Mouse (Mus musculus) limb, embryonic 15.5 days (tissue): ENCODE data around the gene Gzmm. TPM values are rescaled to one million over a fixed set of nuclear protein-coding genes. Genes with fewer than 3 reads are reported as not detected.
A peak's percentile ranks its signal among the peaks of the same experiment; 100 is the strongest.

Experiments used
- ATAC-seq: fragments of 200-750 bp; cut with Nextera tagmentation; 2 replicates; pipeline ENCODE4 v1.8.0; 2017; ENCODE audit warnings: low read depth, moderate TSS enrichment; ENCODE audit not compliant: insufficient number of reproducible peaks, low FRiP score, low TSS enrichment
- H3K27ac ChIP-seq: fragments of 300-500 bp; sonication (generic); 2 replicates; pipeline ENCODE4 v1.5.1; 2015; ENCODE audit warnings: moderate library complexity, mild to moderate bottlenecking, inconsistent platforms
- H3K27me3 ChIP-seq: fragments of 300-500 bp; sonication (generic); 2 replicates; pipeline ENCODE4 v1.6.1; 2015; ENCODE audit warnings: inconsistent platforms
- H3K36me3 ChIP-seq: fragments of 300-500 bp; sonication (generic); 2 replicates; pipeline ENCODE4 v1.6.1; 2015; ENCODE audit warnings: inconsistent platforms
- H3K4me1 ChIP-seq: fragments of 300-500 bp; sonication (generic); 2 replicates; pipeline ENCODE4 v1.6.1; 2015; ENCODE audit warnings: inconsistent platforms
- H3K4me2 ChIP-seq: fragments of 300-500 bp; sonication (generic); 2 replicates; pipeline ENCODE4 v1.6.1; 2015; ENCODE audit warnings: mild to moderate bottlenecking, inconsistent platforms
- H3K4me3 ChIP-seq: fragments of 300-500 bp; sonication (generic); 2 replicates; pipeline ENCODE4 v1.5.1; 2015; ENCODE audit warnings: mild to moderate bottlenecking, inconsistent platforms
- H3K9ac ChIP-seq: fragments of 300-500 bp; sonication (generic); 2 replicates; pipeline ENCODE4 v1.6.1; 2015; ENCODE audit warnings: inconsistent platforms
- H3K9me3 ChIP-seq: fragments of 300-500 bp; sonication (generic); 2 replicates; pipeline ENCODE4 v1.6.1; 2016; ENCODE audit warnings: inconsistent platforms
- WGBS: fragments of 180-500 bp; shearing (Covaris S2); methylation state at CpG from one replicate; pipeline ENCODE4 v1.1.7; 2015; 5-methylcytosine and 5-hydroxymethylcytosine counted together
- polyA plus RNA-seq: library from polyadenylated mRNA; unstranded; fragments of >200 nt; fragmentation: Nextera tagmentation; extraction: Ambion mirVana; gene quantifications from 2 replicates; pipeline ENCODE4 v1.2.1, GENCODE M21; 2015

Gene Gzmm
- 0.86 and 1.3 TPM in 2 replicates for polyA plus RNA-seq

GRCm38 (mm10) chr10:79688720-79689119 is at the start of gene Gzmm:
TSS of gene Gzmm (plus strand) at chr10:79689020.
- Histone ChIP-seq H3K4me2 (no peak within 1 kb of the TSS), H3K4me1 (peaks cover 12% of the 10 kb centered on the region), H3K9ac (no peak within 1 kb of the TSS), H3K27me3 (no peaks in the 10 kb centered on the region), H3K36me3 (peaks cover 54% of the 10 kb centered on the region), H3K27ac (no peak within 1 kb of the TSS), H3K4me3 (no peak within 1 kb of the TSS), H3K9me3 (no peaks in the 10 kb centered on the region)
- ATAC-seq, result no peak
- 81% methylated on average over 4 of the region's 4 CpGs for WGBS

GRCm38 (mm10) chr10:79645711-79646110 is 43.1 kb upstream of the Gzmm start, which contains the start of gene Odf3l2:
TSS of gene Odf3l2 (minus strand) at chr10:79645738.
- H3K9me3 ChIP-seq, result no peaks in the 10 kb centered on the region
- 57% methylated on average over 8 of the region's 8 CpGs for WGBS
- H3K4me3 ChIP-seq, result no peak within 1 kb of the TSS
- no peaks in the 10 kb centered on the region for H3K27me3 ChIP-seq
- no peak within 1 kb of the TSS for H3K9ac ChIP-seq
- peak; percentile 25; the same call in 1 of the 2 replicates for ATAC-seq
- no peak within 1 kb of the TSS for H3K4me2 ChIP-seq
- H3K27ac ChIP-seq, result no peak within 1 kb of the TSS
- no peaks in the 10 kb centered on the region for H3K4me1 ChIP-seq
- no peaks in the 10 kb centered on the region for H3K36me3 ChIP-seq

- Histone ChIP-seq H3K9ac (no peak overlapping the region), H3K9me3 (no peaks in the 10 kb centered on the region), H3K4me2 (no peak overlapping the region), H3K36me3 (no peaks in the 10 kb centered on the region), H3K4me3 (no peak overlapping the region), H3K27me3 (peaks cover 6% of the 10 kb centered on the region; the same call in 1 of the 2 replicates), H3K27ac (no peak overlapping the region), H3K4me1 (no peaks in the 10 kb centered on the region)
- no peak for ATAC-seq
- WGBS, result 30% methylated on average over 7 of the region's 7 CpGs
These were observed 39.6 kb upstream of the Gzmm start for GRCm38 (mm10) chr10:79649070-79649751.

GRCm38 (mm10) chr10:79652789-79653188 is 36.0 kb upstream of the Gzmm start:
- Histone ChIP-seq H3K27me3 (peaks cover 9% of the 10 kb centered on the region; the same call in 1 of the 2 replicates), H3K4me2 (no peak overlapping the region), H3K9me3 (no peaks in the 10 kb centered on the region), H3K27ac (no peak overlapping the region), H3K4me3 (no peak overlapping the region), H3K4me1 (no peaks in the 10 kb centered on the region), H3K36me3 (no peaks in the 10 kb centered on the region), H3K9ac (no peak overlapping the region)
- ATAC-seq, result no peak
- WGBS, result 76% methylated on average over 7 of the region's 7 CpGs

DNA sequence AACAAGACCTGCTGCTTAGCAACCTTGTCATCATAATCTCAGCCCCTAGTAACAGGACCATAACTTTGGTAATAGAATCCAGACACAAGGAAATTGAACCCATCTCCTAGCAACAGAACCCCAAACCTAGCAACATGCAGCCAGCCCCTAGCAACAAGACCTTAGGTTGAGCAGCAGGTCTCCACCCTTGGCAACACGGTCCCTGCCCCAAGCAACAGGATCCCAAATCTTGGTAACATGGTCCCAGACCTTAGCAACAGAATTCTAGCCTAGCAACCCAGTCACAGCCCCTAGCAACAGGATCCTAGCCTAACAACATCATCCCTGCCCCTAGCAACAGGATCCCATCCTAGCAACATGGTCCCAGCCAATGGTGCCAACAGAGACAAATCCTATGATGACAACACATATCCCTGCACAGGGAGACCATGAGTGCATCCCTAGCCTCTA is 33.8 kb upstream of the Gzmm start:
- H3K4me2 ChIP-seq, result no peak overlapping the region
- no peaks in the 10 kb centered on the region for H3K36me3 ChIP-seq
- WGBS, result 30% methylated on average over 1 of the region's 1 CpGs
- ATAC-seq, result peak; percentile 53
- no peak overlapping the region for H3K27ac ChIP-seq
- no peaks in the 10 kb centered on the region for H3K9me3 ChIP-seq
- no peaks in the 10 kb centered on the region for H3K4me1 ChIP-seq
- peaks cover 9% of the 10 kb centered on the region; the same call in 1 of the 2 replicates for H3K27me3 ChIP-seq
- no peak overlapping the region for H3K9ac ChIP-seq
- no peak overlapping the region for H3K4me3 ChIP-seq

- peaks cover 4% of the 10 kb centered on the region; the same call in 1 of the 2 replicates for H3K27me3 ChIP-seq
- WGBS, result 7% methylated on average over 4 of the region's 4 CpGs
- no peak for ATAC-seq
These were observed 30.0 kb upstream of the Gzmm start for GRCm38 (mm10) chr10:79658829-79659228.

GRCm38 (mm10) chr10:79660298-79660697 is 28.5 kb upstream of the Gzmm start:
- 61% methylated on average over 2 of the region's 2 CpGs for WGBS
- H3K4me1 ChIP-seq, result peaks cover 3% of the 10 kb centered on the region; the same call in 1 of the 2 replicates
- H3K36me3 ChIP-seq, result no peaks in the 10 kb centered on the region
- ATAC-seq, result no peak
- no peak overlapping the region for H3K4me3 ChIP-seq
- H3K9ac ChIP-seq, result no peak overlapping the region
- no peak overlapping the region for H3K27ac ChIP-seq
- peaks cover under 1% of the 10 kb centered on the region; the same call in 1 of the 2 replicates for H3K27me3 ChIP-seq
- H3K4me2 ChIP-seq, result no peak overlapping the region
- H3K9me3 ChIP-seq, result no peaks in the 10 kb centered on the region

More at GRCm38 (mm10) chr10:79658829-79659228, 30.0 kb upstream of the Gzmm start:
- H3K9ac ChIP-seq, result no peak overlapping the region
- no peak overlapping the region for H3K4me2 ChIP-seq
- no peaks in the 10 kb centered on the region for H3K9me3 ChIP-seq
- H3K4me1 ChIP-seq, result no peaks in the 10 kb centered on the region; the same call in 1 of the 2 replicates
- no peak overlapping the region for H3K27ac ChIP-seq
- no peak overlapping the region for H3K4me3 ChIP-seq
- H3K36me3 ChIP-seq, result no peaks in the 10 kb centered on the region

GRCm38 (mm10) chr10:79661861-79662260 is 27.0 kb upstream of the Gzmm start:
- Histone ChIP-seq H3K4me2 (no peak overlapping the region), H3K27me3 (no peaks in the 10 kb centered on the region), H3K27ac (no peak overlapping the region), H3K9ac (no peak overlapping the region), H3K4me3 (no peak overlapping the region), H3K9me3 (no peaks in the 10 kb centered on the region), H3K36me3 (no peaks in the 10 kb centered on the region), H3K4me1 (peaks cover 3% of the 10 kb centered on the region; the same call in 1 of the 2 replicates)
- 34% methylated on average over 3 of the region's 3 CpGs for WGBS
- ATAC-seq, result no peak

DNA sequence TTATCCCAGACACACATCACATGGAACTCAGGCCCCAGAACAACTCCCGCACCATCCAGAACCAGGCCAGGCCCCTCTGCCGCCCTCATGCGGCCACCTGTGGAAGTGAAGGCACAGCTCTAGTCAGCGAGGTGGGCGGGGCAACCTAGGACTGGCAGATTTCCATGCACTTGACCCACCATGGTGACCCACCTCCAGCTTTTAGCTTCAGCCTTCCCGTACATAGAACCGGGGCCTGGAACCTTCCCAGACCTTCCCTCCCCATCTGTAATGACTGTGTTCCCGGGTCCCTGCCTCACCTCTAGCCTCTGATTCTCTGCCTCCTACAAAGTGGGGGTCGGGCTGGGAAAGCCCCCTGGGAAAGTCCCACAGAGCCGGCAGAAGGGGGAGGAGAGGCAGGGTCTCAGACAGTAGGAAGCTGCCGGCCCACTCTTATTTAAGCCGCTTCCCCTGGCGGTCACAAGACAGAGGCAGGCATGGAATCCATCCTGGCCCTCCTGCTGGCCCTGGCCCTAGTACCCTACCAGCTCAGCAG is 24.6 kb upstream of the Gzmm start, which contains the start of gene Madcam1:
Madcam1 (plus strand) TSS at position 429 of the 535 bp plus-strand sequence.
- H3K4me2 ChIP-seq, result no peak within 1 kb of the TSS
- no peaks in the 10 kb centered on the region for H3K9me3 ChIP-seq
- no peak for ATAC-seq
- peaks cover 3% of the 10 kb centered on the region; the same call in 1 of the 2 replicates for H3K4me1 ChIP-seq
- H3K27me3 ChIP-seq, result no peaks in the 10 kb centered on the region
- no peaks in the 10 kb centered on the region for H3K36me3 ChIP-seq
- 12% methylated on average over 13 of the region's 13 CpGs for WGBS
- no peak within 1 kb of the TSS for H3K4me3 ChIP-seq
- no peak within 1 kb of the TSS for H3K27ac ChIP-seq
- no peak within 1 kb of the TSS for H3K9ac ChIP-seq

- Histone ChIP-seq H3K9me3 (no peaks in the 10 kb centered on the region), H3K36me3 (no peaks in the 10 kb centered on the region), H3K27me3 (no peaks in the 10 kb centered on the region), H3K9ac (no peak overlapping the region), H3K27ac (no peak overlapping the region), H3K4me3 (no peak overlapping the region), H3K4me2 (no peak overlapping the region), H3K4me1 (peaks cover 4% of the 10 kb centered on the region)
- ATAC-seq, result no peak; the same call in 1 of the 2 replicates
- 82% methylated on average over 8 of the region's 8 CpGs for WGBS
These were observed 23.8 kb upstream of the Gzmm start for GRCm38 (mm10) chr10:79665051-79665450.

GRCm38 (mm10) chr10:79666493-79666892 is 22.3 kb upstream of the Gzmm start:
- H3K27me3 ChIP-seq, result no peaks in the 10 kb centered on the region
- no peaks in the 10 kb centered on the region for H3K9me3 ChIP-seq
- WGBS, result 64% methylated on average over 9 of the region's 9 CpGs
- ATAC-seq, result no peak
- no peak overlapping the region for H3K9ac ChIP-seq
- no peaks in the 10 kb centered on the region for H3K36me3 ChIP-seq
- no peak overlapping the region for H3K4me2 ChIP-seq
- no peak overlapping the region for H3K4me3 ChIP-seq
- H3K4me1 ChIP-seq, result peaks cover 16% of the 10 kb centered on the region
- no peak overlapping the region for H3K27ac ChIP-seq

DNA sequence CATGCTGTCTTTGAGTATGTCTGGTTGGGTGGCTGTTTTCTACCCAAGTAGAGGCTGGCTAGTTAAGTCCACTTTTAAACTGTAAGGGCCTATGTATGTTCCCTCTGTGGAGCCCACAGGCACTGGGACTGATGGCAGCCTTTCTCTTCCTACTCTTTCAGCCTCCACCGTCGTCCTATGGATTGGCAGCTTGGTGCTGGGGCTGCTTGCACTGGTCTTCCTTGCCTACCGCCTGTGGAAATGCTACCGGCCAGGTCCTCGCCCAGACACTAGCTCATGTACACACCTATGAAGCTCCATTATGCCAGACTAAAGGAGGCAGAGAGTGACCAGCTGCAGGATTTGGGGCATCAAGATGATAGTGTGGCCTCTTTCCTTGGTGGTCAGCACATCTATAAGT is 20.7 kb upstream of the Gzmm start:
- Histone ChIP-seq H3K4me3 (no peak overlapping the region), H3K27me3 (no peaks in the 10 kb centered on the region), H3K4me2 (no peak overlapping the region), H3K9me3 (no peaks in the 10 kb centered on the region), H3K4me1 (peaks cover 16% of the 10 kb centered on the region), H3K27ac (no peak overlapping the region), H3K9ac (no peak overlapping the region), H3K36me3 (peaks cover 10% of the 10 kb centered on the region)
- no peak for ATAC-seq
- 76% methylated on average over 5 of the region's 5 CpGs for WGBS
